Mouse (Mus musculus) limb, embryonic 12.5 days (tissue): ENCODE data around the gene Zfp385c. TPM values are rescaled to one million over a fixed set of nuclear protein-coding genes. Genes with fewer than 3 reads are reported as not detected.

Source experiments
- polyA plus RNA-seq: library from polyadenylated mRNA; unstranded; fragments of >200 nt; fragmentation: Nextera tagmentation; extraction: Ambion mirVana; gene quantifications from 2 replicates; pipeline ENCODE4 v1.2.1, GENCODE M21; 2016

The Zfp385c gene
- polyA plus RNA-seq, 1 experiment from 2014 or later = 0.70 TPM

Other genes with a start within 250 kb of the Zfp385c start
- 14.1 and 15.4 TPM in 2 replicates for gene Klhl11, start 219.7 kb downstream of the Zfp385c start, polyA plus RNA-seq
- gene Acly, start 164.5 kb downstream of the Zfp385c start, polyA plus RNA-seq = 186 and 196 TPM in 2 replicates
- 1.2 and 1.4 TPM in 2 replicates for gene Ttc25, start 146.8 kb downstream of the Zfp385c start, polyA plus RNA-seq
- gene Cnp, start 117.6 kb downstream of the Zfp385c start, polyA plus RNA-seq = 32.3 and 34.5 TPM in 2 replicates
- 79.9 and 80.4 TPM in 2 replicates for gene Nkiras2, start 73.2 kb downstream of the Zfp385c start, polyA plus RNA-seq
- gene Dnajc7, start 72.3 kb downstream of the Zfp385c start, polyA plus RNA-seq = 282 and 288 TPM in 2 replicates
- gene Dhx58, start 11.8 kb upstream of the Zfp385c start, polyA plus RNA-seq = 3.3 and 3.8 TPM in 2 replicates
- 64.0 and 65.8 TPM in 2 replicates for gene Kat2a, start 20.0 kb upstream of the Zfp385c start, polyA plus RNA-seq
- gene Hspb9, start 21.4 kb upstream of the Zfp385c start, polyA plus RNA-seq = 0.47 TPM in 1 of 2 replicates, not detected in the other
- gene Rab5c, start 45.8 kb upstream of the Zfp385c start, polyA plus RNA-seq = 14.3 and 24.3 TPM in 2 replicates
- not detected in 2 replicates for gene Kcnh4, start 67.5 kb upstream of the Zfp385c start, polyA plus RNA-seq
- not detected in 2 replicates for gene Hcrt, start 70.5 kb upstream of the Zfp385c start, polyA plus RNA-seq
- gene Ghdc, start 78.5 kb upstream of the Zfp385c start, polyA plus RNA-seq = 5.4 and 6.8 TPM in 2 replicates
- gene Stat5b, start 158.3 kb upstream of the Zfp385c start, polyA plus RNA-seq = 20.4 and 20.6 TPM in 2 replicates
- 4.0 and 5.5 TPM in 2 replicates for gene Stat5a, start 166.9 kb upstream of the Zfp385c start, polyA plus RNA-seq
- gene Stat3, start 247.1 kb upstream of the Zfp385c start, polyA plus RNA-seq = 40.5 and 40.8 TPM in 2 replicates